Mouse (Mus musculus) kidney, postnatal 0 days (tissue): ENCODE measurements around the gene Ppm1l. TPM values are rescaled to one million over a fixed set of nuclear protein-coding genes. Genes with fewer than 3 reads are reported as not detected.
A peak's percentile ranks its signal among the peaks of the same experiment; 100 is the strongest.

Experiments
- ATAC-seq: fragments of 200-750 bp; cut with Nextera tagmentation; replicated peaks from 2 replicates; pipeline ENCODE4 v1.8.0; 2017; ENCODE audit warnings: low read depth, moderate number of reproducible peaks, moderate TSS enrichment, moderate library complexity; ENCODE audit not compliant: low FRiP score
- DNase-seq: peaks from one replicate; pipeline ENCODE4 v3.0.0-alpha.2; 2016; ENCODE audit warnings: low spot score
- H3K27ac ChIP-seq: fragments of 300-500 bp; sonication (generic); 2 replicates; pipeline ENCODE4 v1.5.1; 2014; ENCODE audit warnings: mild to moderate bottlenecking
- H3K27me3 ChIP-seq: fragments of 300-500 bp; sonication (generic); 2 replicates; pipeline ENCODE4 v1.6.1; 2014; ENCODE audit warnings: low read length, mixed read lengths; ENCODE audit not compliant: insufficient read depth
- H3K36me3 ChIP-seq: fragments of 300-500 bp; sonication (generic); 2 replicates; pipeline ENCODE4 v1.6.1; 2014; ENCODE audit warnings: low read length, mixed read lengths; ENCODE audit not compliant: insufficient read depth
- H3K4me1 ChIP-seq: fragments of 300-500 bp; sonication (generic); replicated peaks from 2 replicates; pipeline ENCODE4 v1.6.1; 2014; ENCODE audit warnings: antibody characterized with exemption, low read length, mixed read lengths; ENCODE audit not compliant: insufficient read depth
- H3K4me2 ChIP-seq: fragments of 300-500 bp; sonication (generic); 2 replicates; pipeline ENCODE4 v1.6.1; 2014; ENCODE audit warnings: mild to moderate bottlenecking, low read length, moderate library complexity, mixed read lengths
- H3K4me3 ChIP-seq: fragments of 300-500 bp; sonication (generic); replicated peaks from 2 replicates; pipeline ENCODE4 v1.5.1; 2014; ENCODE audit warnings: low read depth, low read length
- H3K9ac ChIP-seq: fragments of 300-500 bp; sonication (generic); 2 replicates; pipeline ENCODE4 v1.6.1; 2014; ENCODE audit warnings: low read depth, low read length
- H3K9me3 ChIP-seq: fragments of 300-500 bp; sonication (generic); replicated peaks from 2 replicates; pipeline ENCODE4 v1.6.1; 2016; ENCODE audit warnings: low read length, inconsistent platforms, mixed read lengths
- CTCF ChIP-seq: IDR thresholded peaks from 2 replicates; pipeline ENCODE4 v1.5.1; 2016; ENCODE audit warnings: antibody characterized with exemption, low read depth, mild to moderate bottlenecking, moderate library complexity
- WGBS: fragments of 180-500 bp; shearing (Covaris S2); extraction: QIAGEN DNeasy Blood & Tissue Kit; methylation state at CpG from one replicate; pipeline ENCODE4 v1.1.7; 2014; 5-methylcytosine and 5-hydroxymethylcytosine counted together
- polyA plus RNA-seq: library from polyadenylated mRNA; unstranded; fragments of >200 nt; fragmentation: Nextera tagmentation; extraction: Ambion mirVana; gene quantifications from 2 replicates; pipeline ENCODE4 v1.2.1, GENCODE M21; 2015

The Ppm1l gene
- polyA plus RNA-seq, 1 experiment from 2014 or later: 5.6 TPM

DNA sequence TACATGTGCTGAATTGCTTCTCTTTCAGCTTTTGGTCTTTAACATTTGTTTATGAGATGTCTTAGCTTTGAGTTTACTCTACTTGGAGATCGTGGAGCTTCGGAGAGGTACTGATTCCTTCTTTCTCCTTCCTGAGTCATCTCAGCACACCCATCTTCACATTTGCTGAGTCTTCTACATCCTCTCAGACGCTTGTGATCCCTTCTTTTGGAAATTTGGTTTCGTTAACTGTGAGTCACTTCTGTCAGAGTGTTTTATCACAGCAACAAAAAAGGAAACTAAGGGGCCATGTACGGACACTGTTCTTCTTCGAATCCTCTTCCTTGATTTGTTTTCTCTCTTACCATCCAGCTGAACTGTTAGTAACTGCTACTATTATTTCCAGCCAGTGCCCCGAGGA, 212.9 kb downstream of the Ppm1l start:
- Histone ChIP-seq H3K9ac (no peak overlapping the region), H3K36me3 (no peaks in the 10 kb centered on the region), H3K9me3 (no peaks in the 10 kb centered on the region), H3K27me3 (no peaks in the 10 kb centered on the region), H3K4me2 (no peak overlapping the region), H3K4me3 (no peak overlapping the region), H3K4me1 (no peaks in the 10 kb centered on the region), H3K27ac (no peak overlapping the region)
- WGBS: 53% methylated on average over 7 of the region's 7 CpGs
- no peak for DNase-seq
- no peak for ATAC-seq
- TF ChIP-seq CTCF: no peak

DNA sequence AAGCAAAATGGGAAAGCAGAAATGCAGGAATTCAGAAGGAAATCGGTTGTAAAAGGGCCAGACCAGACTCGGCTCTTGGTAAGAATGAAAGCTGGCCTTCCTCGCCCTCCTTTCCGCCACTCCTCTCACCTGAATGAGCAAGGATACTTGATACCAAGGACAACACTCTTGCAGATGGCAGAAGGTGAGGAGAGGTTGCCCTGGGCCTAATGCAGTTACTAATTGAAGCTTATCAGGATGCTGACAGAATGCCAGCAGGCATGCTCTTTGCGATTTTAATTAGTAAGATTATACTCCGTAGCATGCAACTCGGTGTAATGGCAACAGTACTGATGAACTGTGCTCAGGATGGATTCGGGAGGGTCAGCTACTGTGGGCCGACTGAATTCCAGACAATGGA, 214.8 kb downstream of the Ppm1l start:
- H3K4me1 ChIP-seq: no peaks in the 10 kb centered on the region
- no peak overlapping the region for H3K4me2 ChIP-seq
- 46% methylated on average over 9 of the region's 9 CpGs for WGBS
- H3K36me3 ChIP-seq: no peaks in the 10 kb centered on the region
- H3K9me3 ChIP-seq: no peaks in the 10 kb centered on the region
- DNase-seq (no peak), ATAC-seq (no peak)
- no peak overlapping the region for H3K27ac ChIP-seq
- no peaks in the 10 kb centered on the region for H3K27me3 ChIP-seq
- TF ChIP-seq CTCF: no peak
- H3K9ac ChIP-seq: no peak overlapping the region
- no peak overlapping the region for H3K4me3 ChIP-seq

DNA sequence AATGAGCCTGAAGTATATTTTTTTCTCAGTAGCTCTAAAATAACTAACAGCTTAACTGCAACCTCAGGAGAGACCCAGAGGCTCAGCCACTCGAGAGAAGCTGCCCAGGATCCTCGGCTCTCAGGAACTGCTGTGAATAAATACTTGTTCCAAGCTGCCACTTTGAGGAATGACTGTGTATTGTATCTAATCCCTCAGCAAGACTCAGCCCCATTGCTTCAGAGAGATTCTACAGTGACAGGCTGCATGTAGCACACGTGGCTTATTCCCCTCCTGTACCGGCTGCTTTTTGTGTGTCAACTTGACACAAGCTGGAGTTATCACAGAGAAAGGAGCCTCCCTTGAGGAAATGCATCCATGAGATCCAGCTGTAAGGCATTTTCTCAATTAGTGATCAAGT, 216.0 kb downstream of the Ppm1l start:
- Histone ChIP-seq H3K36me3 (no peaks in the 10 kb centered on the region), H3K4me3 (no peak overlapping the region), H3K4me2 (no peak overlapping the region), H3K27ac (no peak overlapping the region), H3K4me1 (no peaks in the 10 kb centered on the region), H3K9me3 (no peaks in the 10 kb centered on the region), H3K9ac (no peak overlapping the region), H3K27me3 (no peaks in the 10 kb centered on the region)
- WGBS: 71% methylated on average over 4 of the region's 4 CpGs
- TF ChIP-seq CTCF: no peak
- DNase-seq (no peak), ATAC-seq (no peak)

DNA sequence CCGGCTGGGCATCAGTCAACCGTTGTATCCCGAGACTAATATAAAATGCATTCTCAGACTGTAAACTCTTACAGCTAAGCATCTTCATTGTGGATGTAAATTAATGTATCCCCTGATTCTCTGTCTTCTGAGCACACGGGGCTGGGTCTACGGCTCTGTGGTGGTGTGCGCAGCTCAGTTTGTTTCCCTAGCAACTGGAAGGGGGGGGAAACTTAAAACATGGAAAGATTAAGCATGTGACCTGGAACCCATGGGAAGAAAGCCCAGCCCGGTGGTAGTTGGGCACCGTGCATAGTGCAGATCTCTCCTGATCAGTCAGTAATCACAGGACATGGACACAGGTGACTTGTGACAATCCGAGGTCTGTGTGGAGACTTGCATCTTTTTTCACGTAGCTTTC, 218.8 kb downstream of the Ppm1l start:
- Histone ChIP-seq H3K9ac (no peak overlapping the region), H3K36me3 (no peaks in the 10 kb centered on the region), H3K27ac (no peak overlapping the region), H3K4me1 (no peaks in the 10 kb centered on the region), H3K4me2 (no peak overlapping the region), H3K4me3 (no peak overlapping the region), H3K9me3 (no peaks in the 10 kb centered on the region), H3K27me3 (no peaks in the 10 kb centered on the region)
- DNase-seq (no peak), ATAC-seq (no peak)
- 81% methylated on average over 10 of the region's 10 CpGs for WGBS
- no peak for TF ChIP-seq CTCF

DNA sequence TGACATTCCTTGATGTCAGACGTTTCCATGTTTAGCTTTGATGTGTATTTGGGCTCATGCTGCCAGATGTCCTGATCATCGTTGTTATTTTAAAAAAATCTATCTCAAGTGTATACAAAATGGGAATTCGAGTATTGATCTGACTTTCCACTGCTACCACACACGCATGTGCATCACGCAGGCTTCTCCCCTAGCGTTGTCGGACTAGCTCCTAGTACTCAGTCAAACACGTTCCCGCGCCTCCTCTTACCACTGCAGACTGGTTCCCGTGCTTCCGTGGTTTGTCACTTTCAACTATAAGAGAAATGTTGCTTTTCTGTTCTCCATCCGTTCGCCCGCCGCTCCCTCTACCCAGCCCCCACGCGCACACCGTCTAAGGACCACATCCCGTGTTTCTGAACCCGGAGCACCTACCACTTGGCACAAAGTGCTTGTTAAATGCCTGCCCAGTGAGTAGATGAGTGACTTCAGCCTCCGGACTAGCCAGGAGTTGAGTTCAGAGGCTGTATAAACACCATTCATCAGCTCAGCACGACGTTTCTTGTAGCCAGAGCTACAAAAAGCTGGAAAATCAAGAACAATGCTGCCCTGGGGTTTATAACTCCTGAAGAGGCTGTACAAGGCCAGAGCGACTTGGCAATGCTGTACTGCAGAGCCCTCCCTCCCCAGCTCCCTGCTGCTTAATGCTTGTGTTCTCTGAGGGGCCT, 219.4 kb downstream of the Ppm1l start:
- H3K27me3 ChIP-seq: no peaks in the 10 kb centered on the region
- WGBS: 47% methylated on average over 25 of the region's 25 CpGs
- no peak overlapping the region for H3K4me2 ChIP-seq
- TF ChIP-seq CTCF: no peak
- ATAC-seq (no peak), DNase-seq (peak; percentile 57)
- no peak overlapping the region for H3K27ac ChIP-seq
- no peak overlapping the region for H3K4me3 ChIP-seq
- peak overlapping the region; percentile 27; the same call in 1 of the 2 replicates for H3K9ac ChIP-seq
- no peaks in the 10 kb centered on the region for H3K36me3 ChIP-seq
- H3K9me3 ChIP-seq: no peaks in the 10 kb centered on the region
- H3K4me1 ChIP-seq: no peaks in the 10 kb centered on the region

DNA sequence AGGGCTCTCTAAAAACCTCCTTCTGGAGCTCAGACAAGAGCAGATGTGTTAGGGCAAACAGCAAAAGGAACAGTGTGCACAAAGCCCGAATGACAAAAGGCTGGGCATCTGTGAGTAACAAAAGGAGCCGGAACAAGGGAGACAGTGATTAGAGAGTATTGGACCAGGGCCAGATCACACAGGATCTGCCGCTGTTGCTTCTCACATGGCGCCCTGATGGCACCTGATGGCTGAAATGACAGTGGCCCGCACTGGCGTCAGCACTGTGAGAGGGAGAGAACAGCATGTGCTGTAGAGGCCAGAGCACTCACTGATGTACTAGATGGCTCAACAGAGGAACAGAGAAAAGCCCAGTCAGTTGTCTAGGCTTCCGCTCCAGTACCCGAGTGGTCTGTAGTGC, 226.3 kb downstream of the Ppm1l start:
- Histone ChIP-seq H3K27ac (no peak overlapping the region), H3K4me2 (no peak overlapping the region), H3K4me1 (no peaks in the 10 kb centered on the region), H3K9ac (no peak overlapping the region), H3K27me3 (no peaks in the 10 kb centered on the region), H3K36me3 (no peaks in the 10 kb centered on the region), H3K9me3 (no peaks in the 10 kb centered on the region), H3K4me3 (no peak overlapping the region)
- no peak for ATAC-seq
- no peak for DNase-seq
- 77% methylated on average over 8 of the region's 8 CpGs for WGBS
- no peak for TF ChIP-seq CTCF

DNA sequence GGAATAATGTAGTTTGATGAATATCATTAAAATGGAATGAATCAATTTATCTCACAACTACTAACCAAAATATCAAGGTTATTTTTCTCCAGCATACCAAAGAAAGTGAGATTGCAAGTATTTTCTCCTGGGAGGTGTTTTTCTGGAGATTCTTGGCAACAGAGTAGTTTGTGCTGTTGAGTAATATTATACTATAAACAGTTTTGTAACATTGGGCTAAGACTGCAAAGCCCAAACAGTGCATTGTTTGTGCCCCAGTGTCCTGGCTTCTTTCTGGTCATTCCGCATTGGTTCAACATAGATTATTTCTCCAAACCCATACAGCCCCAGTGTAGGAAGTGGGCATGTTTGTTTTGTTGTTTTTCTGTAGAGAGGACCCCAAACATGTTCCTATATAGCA, 227.1 kb downstream of the Ppm1l start:
- Histone ChIP-seq H3K27ac (no peak overlapping the region), H3K4me2 (no peak overlapping the region), H3K9me3 (no peaks in the 10 kb centered on the region), H3K9ac (no peak overlapping the region), H3K4me1 (no peaks in the 10 kb centered on the region), H3K27me3 (no peaks in the 10 kb centered on the region), H3K4me3 (no peak overlapping the region), H3K36me3 (no peaks in the 10 kb centered on the region)
- ATAC-seq: no peak
- no peak for TF ChIP-seq CTCF
- 94% methylated on average over 1 of the region's 1 CpGs for WGBS
- DNase-seq: no peak
